Mouse (Mus musculus) adrenal gland, adult 2 months (tissue): Measurements from ENCODE around the gene Setx. TPM values are rescaled to one million over a fixed set of nuclear protein-coding genes. Genes with fewer than 3 reads are reported as not detected.

Source experiments
- DNase-seq: peaks from one replicate; pipeline ENCODE4 v3.0.0; 2021
- polyA plus RNA-seq: library from polyadenylated mRNA; depleted of rRNA; stranded (reverse); fragments of >200 nt; gene quantifications from 2 replicates; pipeline ENCODE4 v1.2.3, GENCODE M21; 2012; rRNA removed
- total RNA-seq, 2 experiments: library from RNA; stranded (reverse); gene quantifications; 2 replicates each; pipeline ENCODE4 v1.2.3; 2021

Gene Setx
- total and polyA plus RNA-seq, 3 experiments: 2.9 to 29.6 (median 21.7) TPM

DNA sequence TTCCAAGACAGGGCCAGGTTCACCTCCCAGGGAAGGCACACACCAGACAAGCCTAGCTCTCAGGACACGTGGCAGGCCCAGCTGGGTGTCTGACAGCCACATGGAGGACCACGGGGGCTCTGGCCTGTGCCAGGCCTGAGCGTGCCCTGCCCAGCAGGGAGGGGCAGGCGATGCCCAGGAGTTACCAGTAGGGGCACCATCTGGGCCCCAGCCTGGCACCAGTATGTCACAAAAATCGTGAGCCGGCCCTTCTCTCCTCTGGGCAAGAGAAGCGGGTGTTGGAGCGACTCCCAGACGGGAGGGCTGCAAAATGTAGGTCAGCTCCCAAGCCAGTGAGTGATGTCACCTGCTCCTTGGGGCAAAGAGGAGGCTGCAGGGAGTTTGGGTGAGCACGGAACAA lies 93.9 kb downstream of the Setx start:
- DNase-seq: peak; percentile 90

- DNase-seq: no peak
These were observed 94.8 kb downstream of the Setx start for GRCm38 (mm10) chr2:29218831-29219230.

DNA sequence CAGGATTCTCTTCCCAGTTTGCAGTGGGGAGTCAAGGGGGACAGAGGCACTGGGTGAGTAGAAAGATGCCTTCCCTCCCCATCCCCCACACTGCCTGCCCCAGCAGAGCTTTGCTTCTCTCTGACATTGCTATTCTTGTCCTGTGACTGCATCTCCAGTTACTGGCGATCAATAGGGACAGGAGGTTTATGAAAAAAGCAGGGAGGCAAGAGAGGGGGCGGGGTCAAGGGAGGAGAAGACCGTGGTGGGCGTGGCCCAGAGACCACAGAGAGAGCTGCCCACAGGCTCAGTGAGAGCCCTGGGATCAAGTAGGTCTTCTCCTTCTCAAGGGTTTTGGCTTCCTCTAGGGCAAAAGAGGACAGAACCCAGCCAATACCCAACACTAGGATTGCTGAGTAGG lies 98.3 kb downstream of the Setx start:
- no peak for DNase-seq

DNA sequence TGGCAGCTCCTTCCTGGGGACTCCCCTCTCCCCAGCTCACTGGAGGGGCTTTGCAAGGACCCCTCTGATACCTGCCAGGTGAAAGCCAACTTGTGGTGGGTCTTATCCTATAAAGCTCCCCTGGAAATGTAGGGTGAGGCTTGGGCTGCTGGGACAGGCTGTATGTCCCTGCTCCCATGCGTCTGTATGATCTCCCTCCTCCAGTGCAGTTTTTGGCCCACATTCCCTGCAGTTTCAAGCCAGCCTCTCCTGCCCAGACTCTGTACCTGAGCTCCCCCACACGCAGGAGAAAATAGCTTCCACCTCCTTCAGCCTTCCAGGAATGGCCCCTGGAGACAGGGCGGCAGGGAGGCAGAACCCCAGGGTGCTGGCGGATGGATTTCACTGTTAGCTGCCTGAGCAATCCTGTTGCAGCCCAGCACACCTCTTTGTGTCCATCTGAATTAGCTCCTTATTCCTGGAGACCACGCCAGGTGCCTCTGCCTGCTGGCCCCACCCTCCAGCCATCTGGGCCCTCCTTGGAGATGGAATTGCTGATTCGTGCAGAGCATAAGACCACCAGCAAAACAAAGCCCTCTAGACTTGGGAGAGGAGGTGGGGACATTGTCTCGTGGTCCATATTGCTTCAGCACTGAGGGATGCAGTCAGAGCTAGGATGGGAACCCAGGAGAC lies 99.7 kb downstream of the Setx start:
- no peak for DNase-seq

DNA sequence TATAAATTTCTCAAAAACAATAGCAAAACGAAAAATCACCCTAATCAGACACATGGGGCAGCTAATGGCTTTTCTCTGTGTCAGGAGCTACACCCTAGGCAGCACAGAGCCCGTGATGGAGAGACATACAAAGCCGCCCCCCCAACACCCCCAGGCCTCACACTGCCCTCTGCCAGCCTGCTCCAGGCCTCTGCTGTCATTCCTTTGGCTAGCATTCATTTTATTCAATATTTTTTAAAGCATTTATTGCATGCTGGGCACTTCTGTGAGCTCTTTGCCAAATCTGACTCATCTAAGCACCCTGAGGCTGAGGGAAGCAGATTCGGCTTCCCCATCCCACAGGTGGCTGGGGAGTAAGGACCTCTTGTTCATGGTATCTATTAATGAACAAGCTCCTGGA lies 102.7 kb downstream of the Setx start:
- no peak for DNase-seq

GRCm38 (mm10) chr2:29230191-29230835 lies 106.3 kb downstream of the Setx start:
- no peak for DNase-seq

Other genes with a start within 250 kb of the Setx start
- gene Barhl1, start 207.5 kb upstream of the Setx start, total RNA-seq: not detected
- gene Barhl1, start 207.5 kb upstream of the Setx start, polyA plus RNA-seq: 0.16 and 0.28 TPM in 2 replicates
- under 1 TPM in 1 of 2 experiments, not detected in 1; 0.37 TPM for gene Cfap77, start 69.1 kb upstream of the Setx start, total RNA-seq
- gene Cfap77, start 69.1 kb upstream of the Setx start, polyA plus RNA-seq: 0.16 TPM in 1 of 2 replicates, not detected in the other
- gene Ttf1, start 63.9 kb upstream of the Setx start, total RNA-seq: 10 to 100 TPM in 1 of 2 experiments, 1 to 10 TPM in 1; 9.8 to 12.5 TPM
- gene Ttf1, start 63.9 kb upstream of the Setx start, polyA plus RNA-seq: 2.7 and 3.0 TPM in 2 replicates
- 10 to 100 TPM; 36.0 to 55.7 TPM for gene Ntng2, start 128.8 kb downstream of the Setx start, total RNA-seq
- 190 and 200 TPM in 2 replicates for gene Ntng2, start 128.8 kb downstream of the Setx start, polyA plus RNA-seq
- gene Med27, start 222.6 kb downstream of the Setx start, total RNA-seq: 10 to 100 TPM; 25.8 to 28.1 TPM
- gene Med27, start 222.6 kb downstream of the Setx start, polyA plus RNA-seq: 54.7 and 63.0 TPM in 2 replicates